Mouse (Mus musculus) limb, embryonic 14.5 days (tissue): ENCODE data around the gene Ipo11. TPM values are rescaled to one million over a fixed set of nuclear protein-coding genes. Genes with fewer than 3 reads are reported as not detected.
A peak's percentile ranks its signal among the peaks of the same experiment; 100 is the strongest.
"Not testable (repeated sequence)": the region's sequence is repeated elsewhere in the genome, so short reads cannot be mapped to it uniquely, and the experiment has no call there.

ENCODE experiments used
- ATAC-seq: fragments of 200-750 bp; cut with Nextera tagmentation; 2 replicates; pipeline ENCODE4 v1.8.0; 2017; ENCODE audit warnings: low read depth, moderate number of reproducible peaks, moderate TSS enrichment; ENCODE audit not compliant: low FRiP score
- DNase-seq: peaks from one replicate; pipeline ENCODE4 v3.0.0-alpha.2; 2015; ENCODE audit warnings: low spot score
- H3K27ac ChIP-seq: fragments of 300-500 bp; sonication (generic); replicated peaks from 2 replicates; pipeline ENCODE4 v1.5.1; 2014; ENCODE audit warnings: low read depth, mild to moderate bottlenecking, low read length, moderate library complexity, mixed read lengths
- H3K27me3 ChIP-seq: fragments of 300-500 bp; sonication (generic); 2 replicates; pipeline ENCODE4 v1.6.1; 2014; ENCODE audit warnings: low read length, mixed read lengths; ENCODE audit not compliant: control insufficient read depth, insufficient read depth
- H3K36me3 ChIP-seq: fragments of 300-500 bp; sonication (generic); 2 replicates; pipeline ENCODE4 v1.6.1; 2014; ENCODE audit warnings: mild to moderate bottlenecking, low read length, moderate library complexity, mixed read lengths; ENCODE audit not compliant: control insufficient read depth, insufficient read depth
- H3K4me1 ChIP-seq: fragments of 300-500 bp; sonication (generic); 2 replicates; pipeline ENCODE4 v1.6.1; 2014; ENCODE audit warnings: antibody characterized with exemption, low read length, mixed read lengths; ENCODE audit not compliant: control insufficient read depth, insufficient read depth
- H3K4me2 ChIP-seq: fragments of 300-500 bp; sonication (generic); replicated peaks from 2 replicates; pipeline ENCODE4 v1.6.1; 2014; ENCODE audit warnings: low read depth, mild to moderate bottlenecking, low read length, moderate library complexity; ENCODE audit not compliant: severe bottlenecking
- H3K4me3 ChIP-seq: fragments of 300-500 bp; sonication (generic); replicated peaks from 2 replicates; pipeline ENCODE4 v1.5.1; 2014; ENCODE audit warnings: low read length
- H3K9ac ChIP-seq: fragments of 300-500 bp; sonication (generic); 2 replicates; pipeline ENCODE4 v1.6.1; 2014; ENCODE audit warnings: mild to moderate bottlenecking, low read depth, low read length, moderate library complexity; ENCODE audit not compliant: severe bottlenecking
- H3K9me3 ChIP-seq: fragments of 300-500 bp; sonication (generic); 2 replicates; pipeline ENCODE4 v1.6.1; 2016; ENCODE audit warnings: low read length; ENCODE audit not compliant: control insufficient read depth
- POLR2A ChIP-seq: fragments of 200-500 bp; IDR thresholded peaks from 2 replicates; pipeline ENCODE4 v1.8.0; 2012; ENCODE audit warnings: inconsistent platforms, mild to moderate bottlenecking, moderate library complexity, borderline replicate concordance; ENCODE audit not compliant: insufficient read depth, insufficient read length; ENCODE audit errors: extremely low read depth
- WGBS: fragments of 180-500 bp; shearing (Covaris S2); extraction: QIAGEN DNeasy Blood & Tissue Kit; methylation state at CpG from one replicate; pipeline ENCODE4 v1.1.7; 2014; 5-methylcytosine and 5-hydroxymethylcytosine counted together
- polyA plus RNA-seq, 2 experiments: library from polyadenylated mRNA; depleted of rRNA in 1 of 2; stranded (reverse) in 1 of 2; unstranded in 1 of 2; fragments of >200 nt; fragmentation: Nextera tagmentation in 1 of 2; extraction: Ambion mirVana in 1 of 2; gene quantifications; 2 replicates each; pipeline versions ENCODE4 v1.2.1 to v1.2.3; 2012 to 2014

Gene Ipo11
- polyA plus RNA-seq, 2 experiments, result 32.3 to 46.3 TPM

- no peak overlapping the region for H3K4me3 ChIP-seq
Measured at GRCm38 (mm10) chr13:106941211-106941976, 4.6 kb upstream of the Ipo11 start.

GRCm38 (mm10) chr13:106937138-106937472, 347 bp upstream of the Ipo11 start:
- no peak for DNase-seq
- ATAC-seq, result no peak; the same call in 1 of the 2 replicates
- peak overlapping the region; percentile 98 for H3K4me3 ChIP-seq
- peak overlapping the region; percentile 30 for H3K4me2 ChIP-seq
- 0 out of 2 replicates have a peak overlapping the region, but pooled peaks have one; percentile 91 for H3K9ac ChIP-seq
- H3K9me3 ChIP-seq, result no peaks in the 10 kb centered on the region
- TF ChIP-seq POLR2A, result no peak
- WGBS, result 31% methylated on average over 7 of the region's 7 CpGs
- 0 out of 2 replicates have a peak, but pooled peaks cover 2% of the 10 kb centered on the region for H3K4me1 ChIP-seq
- no peaks in the 10 kb centered on the region for H3K36me3 ChIP-seq
- no peaks in the 10 kb centered on the region for H3K27me3 ChIP-seq
- H3K27ac ChIP-seq, result no peak overlapping the region

More at GRCm38 (mm10) chr13:106941211-106941976, 4.6 kb upstream of the Ipo11 start:
- H3K4me2 ChIP-seq, result no peak overlapping the region
- no peak for DNase-seq
- no peaks in the 10 kb centered on the region for H3K4me1 ChIP-seq
- H3K27ac ChIP-seq, result no peak overlapping the region
- no peak for ATAC-seq
- whole genome bisulfite sequencing, result 31% methylated on average over 7 of the region's 7 CpGs
- H3K36me3 ChIP-seq, result no peaks in the 10 kb centered on the region
- TF ChIP-seq POLR2A, result no peak
- H3K9me3 ChIP-seq, result no peaks in the 10 kb centered on the region
- no peak overlapping the region for H3K9ac ChIP-seq
- no peaks in the 10 kb centered on the region for H3K27me3 ChIP-seq

- no peak for ATAC-seq
- no peak overlapping the region for H3K27ac ChIP-seq
- H3K9me3 ChIP-seq, result no peaks in the 10 kb centered on the region
- H3K4me3 ChIP-seq, result peak overlapping the region; percentile 98
- DNase-seq, result no peak
- H3K9ac ChIP-seq, result peak overlapping the region; percentile 91
- no peaks in the 10 kb centered on the region for H3K36me3 ChIP-seq
- TF ChIP-seq POLR2A, result no peak
- no peaks in the 10 kb centered on the region for H3K27me3 ChIP-seq
- 0 out of 2 replicates have a peak, but pooled peaks cover 2% of the 10 kb centered on the region for H3K4me1 ChIP-seq
- 6% methylated on average over 9 of the region's 9 CpGs for WGBS
- peak overlapping the region; percentile 67 for H3K4me2 ChIP-seq
Measured at GRCm38 (mm10) chr13:106935871-106936255, 895 bp downstream of the Ipo11 start.

- H3K27ac ChIP-seq, result no peak overlapping the region
- H3K36me3 ChIP-seq, result peaks cover 12% of the 10 kb centered on the region
- no peaks in the 10 kb centered on the region for H3K4me1 ChIP-seq
- H3K9ac ChIP-seq, result no peak overlapping the region
- no peak for TF ChIP-seq POLR2A
- WGBS, result 89% methylated on average over 2 of the region's 2 CpGs
- DNase-seq (no peak), ATAC-seq (no peak)
- no peaks in the 10 kb centered on the region for H3K27me3 ChIP-seq
- H3K9me3 ChIP-seq, result peaks cover 7% of the 10 kb centered on the region; the same call in 1 of the 2 replicates
- no peak overlapping the region for H3K4me3 ChIP-seq
- H3K4me2 ChIP-seq, result no peak overlapping the region
Measured at GRCm38 (mm10) chr13:106929201-106929600, 7.6 kb downstream of the Ipo11 start.

GRCm38 (mm10) chr13:106928296-106928695, 8.5 kb downstream of the Ipo11 start:
- no peak for DNase-seq
- peaks cover 14% of the 10 kb centered on the region for H3K36me3 ChIP-seq
- no peak overlapping the region for H3K4me2 ChIP-seq

GRCm38 (mm10) chr13:106925921-106926320, 10.8 kb downstream of the Ipo11 start:
- not testable (repeated sequence) for H3K4me3 ChIP-seq, ATAC-seq
- 90% methylated on average over 3 of the region's 3 CpGs for whole genome bisulfite sequencing

More at GRCm38 (mm10) chr13:106928296-106928695, 8.5 kb downstream of the Ipo11 start:
- H3K9ac ChIP-seq, result no peak overlapping the region
- peaks cover 7% of the 10 kb centered on the region; the same call in 1 of the 2 replicates for H3K9me3 ChIP-seq
- no peak overlapping the region for H3K27ac ChIP-seq
- no peak for ATAC-seq
- WGBS, result 94% methylated on average over 4 of the region's 4 CpGs
- no peak for TF ChIP-seq POLR2A
- H3K27me3 ChIP-seq, result no peaks in the 10 kb centered on the region
- no peak overlapping the region for H3K4me3 ChIP-seq
- H3K4me1 ChIP-seq, result no peaks in the 10 kb centered on the region

More at GRCm38 (mm10) chr13:106925921-106926320, 10.8 kb downstream of the Ipo11 start:
- H3K27me3 ChIP-seq, DNase-seq, H3K9me3 ChIP-seq, H3K27ac ChIP-seq, H3K9ac ChIP-seq, H3K4me1 ChIP-seq, H3K4me2 ChIP-seq: not testable (repeated sequence)
- peaks cover 21% of the 10 kb centered on the region for H3K36me3 ChIP-seq
